Mouse (Mus musculus) thymus, adult 2 months (tissue): ENCODE measurements around the gene Cnfn. TPM values are rescaled to one million over a fixed set of nuclear protein-coding genes. Genes with fewer than 3 reads are reported as not detected.
"Not testable (repeated sequence)": the region's sequence is repeated elsewhere in the genome, so short reads cannot be mapped to it uniquely, and the experiment has no call there.

Experiments used
- DNase-seq: peaks from one replicate; pipeline ENCODE4 v3.0.0; 2021
- H3K27ac ChIP-seq: fragments of 200-500 bp; 2 replicates; pipeline ENCODE4 v1.5.1; 2012; ENCODE audit warnings: low read length, control low read depth; ENCODE audit not compliant: control insufficient read depth, insufficient read depth
- H3K27me3 ChIP-seq: fragments of 200-500 bp; 2 replicates; pipeline ENCODE4 v1.6.1; 2012; ENCODE audit warnings: mild to moderate bottlenecking, low read length, moderate library complexity, mixed read lengths; ENCODE audit not compliant: control insufficient read depth, insufficient read depth
- H3K36me3 ChIP-seq: fragments of 200-500 bp; 2 replicates; pipeline ENCODE4 v1.6.1; 2012; ENCODE audit warnings: mild to moderate bottlenecking, low read length, moderate library complexity; ENCODE audit not compliant: control insufficient read depth, insufficient read depth
- H3K4me1 ChIP-seq: fragments of 200-500 bp; replicated peaks from 2 replicates; pipeline ENCODE4 v1.6.1; 2012; ENCODE audit warnings: low read length; ENCODE audit not compliant: control insufficient read depth, insufficient read depth
- H3K4me3 ChIP-seq: fragments of 200-500 bp; 2 replicates; pipeline ENCODE4 v1.5.1; 2012; ENCODE audit warnings: mild to moderate bottlenecking, low read length, control low read depth, moderate library complexity; ENCODE audit not compliant: control insufficient read depth, insufficient read depth
- CTCF ChIP-seq: fragments of 200-500 bp; IDR thresholded peaks from 2 replicates; pipeline ENCODE4 v1.5.1; 2012; ENCODE audit warnings: mild to moderate bottlenecking, control low read depth, low read length, moderate library complexity, borderline replicate concordance; ENCODE audit not compliant: control insufficient read depth, poor library complexity, insufficient read depth; ENCODE audit errors: extremely low read depth
- POLR2A ChIP-seq: fragments of 200-500 bp; IDR thresholded peaks from 2 replicates; pipeline ENCODE4 v1.6.1; 2012; ENCODE audit warnings: mild to moderate bottlenecking, low read length, control low read depth, moderate library complexity; ENCODE audit not compliant: control insufficient read depth, poor library complexity, insufficient read depth; ENCODE audit errors: extremely low read depth
- WGBS: fragments of 180-500 bp; shearing (Covaris S2); methylation state at CpG from one replicate; pipeline ENCODE4 v1.1.7; 2018; 5-methylcytosine and 5-hydroxymethylcytosine counted together
- polyA plus RNA-seq: library from polyadenylated mRNA; depleted of rRNA; stranded (reverse); fragments of >200 nt; gene quantifications from 2 replicates; pipeline ENCODE4 v1.2.3, GENCODE M21; 2012

Cnfn gene
- polyA plus RNA-seq, 1 experiment, result 20.6 TPM

DNA sequence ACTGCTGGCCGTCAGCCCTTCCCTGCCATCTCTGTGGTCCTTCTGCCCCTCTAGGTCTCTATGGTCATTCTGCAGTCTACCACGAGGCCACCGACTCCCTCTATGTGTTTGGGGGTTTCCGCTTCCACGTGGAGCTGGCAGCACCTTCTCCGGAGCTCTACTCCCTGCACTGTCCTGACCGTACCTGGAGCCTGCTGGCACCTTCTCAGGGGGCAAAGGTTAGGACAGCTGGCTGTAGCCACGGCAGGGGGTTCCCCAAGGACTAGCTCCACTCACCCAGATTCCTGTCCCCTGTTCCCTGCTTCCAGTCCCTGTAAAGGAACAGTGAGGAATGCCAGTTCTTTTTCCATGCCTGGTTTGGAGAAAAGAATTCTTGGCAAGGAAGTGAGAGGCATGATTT is 20.7 kb downstream of the Cnfn start:
- DNase-seq, result no peak
- WGBS, result 91% methylated on average over 8 of the region's 8 CpGs

GRCm38 (mm10) chr7:25341000-25341784 is 28.3 kb downstream of the Cnfn start:
- 90% methylated on average over 20 of the region's 20 CpGs for WGBS
- Histone ChIP-seq H3K4me3 (no peak overlapping the region), H3K4me1 (no peaks in the 10 kb centered on the region), H3K27ac (no peak overlapping the region), H3K36me3 (no peaks in the 10 kb centered on the region), H3K27me3 (no peaks in the 10 kb centered on the region)
- DNase-seq, result no peak
- no peak for TF ChIP-seq POLR2A
- TF ChIP-seq CTCF, result no peak

More for the DNA sequence above, 20.7 kb downstream of the Cnfn start:
- Histone ChIP-seq H3K36me3 (no peaks in the 10 kb centered on the region), H3K4me1 (no peaks in the 10 kb centered on the region), H3K27ac (no peak overlapping the region), H3K4me3 (no peak overlapping the region), H3K27me3 (no peaks in the 10 kb centered on the region)
- TF ChIP-seq CTCF (no peak), POLR2A (no peak)

DNA sequence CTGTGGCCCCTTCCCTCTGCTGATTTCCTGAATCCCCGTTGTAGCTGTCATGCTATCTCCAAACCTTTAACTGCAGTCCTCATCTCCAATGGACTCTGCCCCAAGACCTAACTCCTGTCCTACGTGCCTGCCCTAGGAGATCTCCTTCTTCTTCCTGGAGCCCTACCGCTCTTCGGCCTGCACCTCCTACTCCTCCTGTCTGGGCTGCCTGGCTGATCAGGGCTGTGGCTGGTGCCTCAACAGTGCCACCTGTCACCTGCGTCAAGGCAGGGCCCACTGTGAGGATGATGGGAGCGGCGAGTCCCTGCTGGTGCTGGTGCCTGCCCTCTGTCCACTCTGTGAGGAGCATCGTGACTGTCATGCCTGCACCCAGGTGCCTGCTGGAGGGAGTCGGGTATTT is 30.2 kb downstream of the Cnfn start:
- H3K27ac ChIP-seq, result no peak overlapping the region
- TF ChIP-seq POLR2A (no peak), CTCF (no peak)

DNA sequence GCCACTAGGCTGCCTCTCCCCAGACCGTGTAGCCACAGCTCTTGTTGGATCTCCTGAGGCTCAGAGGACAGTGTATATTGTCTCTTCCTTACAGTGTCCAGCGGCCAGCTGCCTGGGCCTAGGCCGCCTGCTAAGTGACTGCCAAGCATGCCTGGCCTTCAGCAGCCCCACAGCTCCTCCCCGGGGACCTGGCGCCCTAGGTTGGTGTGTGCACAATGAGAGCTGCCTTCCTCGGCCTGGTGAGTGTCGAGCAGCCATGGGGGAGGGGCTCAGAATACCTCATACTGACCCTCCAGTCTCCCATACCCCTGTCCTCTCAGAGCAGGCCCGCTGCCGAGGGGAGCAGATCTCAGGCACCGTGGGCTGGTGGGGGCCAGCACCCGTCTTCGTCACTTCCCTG is 35.1 kb downstream of the Cnfn start:
- Histone ChIP-seq H3K4me3 (no peak overlapping the region), H3K27ac (no peak overlapping the region), H3K27me3 (no peaks in the 10 kb centered on the region), H3K4me1 (no peaks in the 10 kb centered on the region), H3K36me3 (no peaks in the 10 kb centered on the region)
- no peak for DNase-seq
- no peak for TF ChIP-seq POLR2A
- no peak for TF ChIP-seq CTCF
- WGBS, result 92% methylated on average over 12 of the region's 12 CpGs

More for the DNA sequence above, 30.2 kb downstream of the Cnfn start:
- no peak for DNase-seq
- Histone ChIP-seq H3K4me1 (no peaks in the 10 kb centered on the region), H3K27me3 (no peaks in the 10 kb centered on the region), H3K4me3 (no peak overlapping the region), H3K36me3 (no peaks in the 10 kb centered on the region)
- 94% methylated on average over 9 of the region's 9 CpGs for WGBS

- H3K36me3 ChIP-seq, result no peaks in the 10 kb centered on the region
- peak; percentile 87 for TF ChIP-seq CTCF
- TF ChIP-seq POLR2A, result no peak
- DNase-seq, result peak; percentile 71
- H3K27me3 ChIP-seq, result no peaks in the 10 kb centered on the region
- no peak overlapping the region for H3K4me3 ChIP-seq
- H3K27ac ChIP-seq, result no peak overlapping the region
- 54% methylated on average over 16 of the region's 16 CpGs for WGBS
- H3K4me1 ChIP-seq, result no peaks in the 10 kb centered on the region
Measured at GRCm38 (mm10) chr7:25333596-25334307, 35.8 kb downstream of the Cnfn start.

DNA sequence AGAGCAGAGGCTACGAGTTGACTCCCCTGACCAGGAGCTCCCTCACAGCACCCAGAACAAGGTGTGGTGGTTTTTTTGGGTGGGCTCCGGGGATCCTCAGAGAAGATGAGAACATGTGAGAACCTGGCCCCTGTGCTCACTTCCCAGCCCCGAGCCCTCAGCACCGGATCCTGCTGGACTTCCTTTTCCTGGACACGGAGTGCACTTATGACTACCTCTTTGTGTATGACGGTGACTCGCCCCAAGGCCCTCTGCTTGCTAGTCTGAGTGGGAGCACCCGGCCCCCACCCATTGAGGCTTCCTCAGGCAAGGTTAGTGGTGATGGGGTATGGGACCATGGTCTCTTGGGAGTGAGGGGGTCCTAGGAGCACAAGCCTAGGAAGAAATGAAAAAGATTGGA is 43.3 kb downstream of the Cnfn start:
- Histone ChIP-seq H3K36me3 (no peaks in the 10 kb centered on the region), H3K4me3 (no peak overlapping the region), H3K27ac (no peak overlapping the region), H3K4me1 (no peaks in the 10 kb centered on the region), H3K27me3 (no peaks in the 10 kb centered on the region)
- no peak for TF ChIP-seq CTCF
- no peak for TF ChIP-seq POLR2A
- no peak for DNase-seq
- 82% methylated on average over 8 of the region's 8 CpGs for WGBS

- 90% methylated on average over 6 of the region's 6 CpGs for WGBS
Measured at GRCm38 (mm10) chr7:25325431-25325830, 44.1 kb downstream of the Cnfn start.

More at GRCm38 (mm10) chr7:25325431-25325830, 44.1 kb downstream of the Cnfn start:
- not testable (repeated sequence) for DNase-seq, H3K27ac ChIP-seq, H3K36me3 ChIP-seq, H3K4me3 ChIP-seq, H3K27me3 ChIP-seq, H3K4me1 ChIP-seq
